Mouse (Mus musculus) spleen, postnatal 14 days (tissue): ENCODE results near the gene Lyar.

Source experiments
- DNase-seq, 2 experiments: peaks; one replicate each; pipeline ENCODE4 v3.0.0; 2021 to 2022; ENCODE audit warnings: low spot score in 2 of 2

Gene Lyar

GRCm38 (mm10) chr5:38255644-38256043 lies 35.4 kb downstream of the Lyar start:
- no peak for DNase-seq

DNA sequence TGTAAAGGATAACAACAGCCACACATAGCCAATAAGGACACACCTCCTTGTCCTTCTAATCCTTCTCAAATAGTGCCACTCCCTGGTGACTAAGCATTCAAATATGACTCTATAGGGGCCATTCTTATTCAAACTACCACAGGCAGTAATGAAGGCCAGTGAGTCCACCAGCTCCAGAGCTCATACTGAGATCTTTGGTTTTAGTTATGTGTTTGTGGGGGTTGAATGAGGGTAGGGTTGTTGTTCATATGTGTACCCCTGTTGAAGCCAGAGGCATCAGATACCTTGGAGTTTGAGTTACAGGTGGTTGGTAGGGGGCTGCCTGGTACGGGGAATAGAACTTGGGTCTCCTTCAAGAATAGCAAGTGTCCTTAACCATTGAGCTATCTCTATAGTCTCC lies 36.3 kb downstream of the Lyar start:
- no peak for DNase-seq

- no peak for DNase-seq
Observed at GRCm38 (mm10) chr5:38258034-38258772, 37.9 kb downstream of the Lyar start.

DNA sequence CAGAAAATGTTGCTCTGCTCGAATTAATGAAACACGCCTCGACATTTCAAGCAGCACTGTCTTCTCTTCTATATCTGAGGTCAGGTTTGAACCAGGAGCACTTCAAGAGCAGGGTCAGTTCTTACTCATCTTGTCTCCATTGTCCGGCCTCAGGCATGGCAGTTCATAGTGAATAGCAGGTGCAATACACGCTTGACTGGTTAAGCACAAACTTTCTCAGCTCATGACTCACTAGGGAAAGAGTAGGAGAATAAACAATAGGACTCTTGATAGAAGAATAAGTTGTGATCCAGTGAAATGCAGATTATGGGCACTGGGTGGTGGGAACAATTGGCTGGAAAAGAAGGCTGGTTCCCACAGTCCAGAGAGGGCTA lies 38.5 kb downstream of the Lyar start:
- no peak for DNase-seq

DNA sequence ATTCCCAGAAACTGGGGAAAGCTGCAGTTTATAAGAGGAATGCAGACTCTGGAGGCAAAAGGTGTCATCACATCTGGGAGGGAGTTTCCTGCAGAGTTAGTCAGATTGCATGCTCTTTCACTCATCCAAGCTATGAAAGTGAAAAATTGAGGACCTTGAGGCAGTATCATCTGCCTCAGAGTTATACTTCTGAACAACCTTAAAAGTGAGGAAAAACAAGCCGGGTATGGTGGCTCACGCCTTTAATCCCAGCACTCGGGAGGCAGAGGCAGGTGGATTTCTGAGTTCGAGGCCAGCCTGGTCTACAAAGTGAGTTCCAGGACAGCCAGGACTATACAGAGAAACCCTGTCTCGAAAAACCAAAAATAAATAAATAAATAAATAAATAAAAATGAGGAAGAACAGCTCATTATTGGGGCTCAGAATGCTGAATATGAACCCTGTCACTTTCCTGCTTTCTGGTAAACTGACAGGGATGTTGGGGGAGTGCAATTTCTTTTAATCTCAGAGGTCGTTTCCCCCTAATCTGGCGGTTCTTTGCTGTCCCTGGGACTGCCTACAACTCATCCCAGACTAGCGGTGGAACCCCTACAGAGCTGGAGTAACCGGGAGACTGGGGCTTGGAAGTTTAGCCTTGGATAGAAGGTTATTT lies 39.3 kb downstream of the Lyar start:
- no peak for DNase-seq

GRCm38 (mm10) chr5:38260107-38260682 lies 39.9 kb downstream of the Lyar start, which contains the start of gene Tmem128:
Gene Tmem128, plus strand, starts transcription at chr5:38260185.
- DNase-seq = peak; percentile 26 to 49

- DNase-seq = no peak
Observed at GRCm38 (mm10) chr5:38270942-38271341, 50.7 kb downstream of the Lyar start.

GRCm38 (mm10) chr5:38273831-38274230 lies 53.6 kb downstream of the Lyar start:
- no peak for DNase-seq

GRCm38 (mm10) chr5:38275771-38276170 lies 55.5 kb downstream of the Lyar start, which contains the start of gene Otop1:
Gene Otop1, plus strand, starts transcription at chr5:38275972.
- DNase-seq = no peak

GRCm38 (mm10) chr5:38276451-38276850 lies 56.2 kb downstream of the Lyar start:
- no peak for DNase-seq

DNA sequence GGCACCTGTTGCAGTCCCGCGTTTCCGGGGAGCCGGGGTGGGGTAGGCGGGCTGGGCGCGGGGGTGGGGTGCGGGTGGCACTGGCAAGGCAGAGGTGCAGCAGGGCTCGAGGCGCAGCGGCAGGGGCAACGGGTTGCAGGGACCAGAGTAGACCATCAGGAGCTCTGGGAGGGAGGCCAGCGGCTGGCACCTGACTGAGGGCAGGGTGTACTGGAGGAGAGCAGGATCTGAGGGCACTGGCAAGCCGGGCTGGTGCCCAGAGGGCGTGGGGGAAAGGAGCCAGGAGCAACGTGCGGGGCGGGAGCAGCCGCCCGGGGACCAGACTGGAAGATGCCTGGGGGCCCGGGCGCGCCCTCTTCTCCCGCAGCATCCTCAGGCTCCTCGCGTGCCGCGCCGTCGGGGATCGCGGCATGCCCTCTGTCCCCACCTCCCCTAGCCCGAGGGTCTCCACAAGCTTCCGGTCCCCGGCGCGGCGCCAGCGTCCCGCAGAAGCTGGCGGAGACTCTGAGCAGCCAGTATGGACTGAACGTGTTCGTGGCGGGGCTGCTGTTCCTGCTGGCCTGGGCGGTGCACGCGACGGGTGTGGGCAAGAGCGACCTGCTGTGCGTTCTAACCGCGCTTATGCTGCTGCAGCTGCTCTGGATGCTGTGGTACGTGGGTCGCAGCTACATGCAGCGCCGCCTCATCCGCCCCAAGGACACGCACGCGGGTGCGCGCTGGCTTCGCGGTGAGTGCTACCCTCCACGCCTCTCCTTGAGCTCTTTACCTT lies 57.0 kb downstream of the Lyar start:
- no peak for DNase-seq

DNA sequence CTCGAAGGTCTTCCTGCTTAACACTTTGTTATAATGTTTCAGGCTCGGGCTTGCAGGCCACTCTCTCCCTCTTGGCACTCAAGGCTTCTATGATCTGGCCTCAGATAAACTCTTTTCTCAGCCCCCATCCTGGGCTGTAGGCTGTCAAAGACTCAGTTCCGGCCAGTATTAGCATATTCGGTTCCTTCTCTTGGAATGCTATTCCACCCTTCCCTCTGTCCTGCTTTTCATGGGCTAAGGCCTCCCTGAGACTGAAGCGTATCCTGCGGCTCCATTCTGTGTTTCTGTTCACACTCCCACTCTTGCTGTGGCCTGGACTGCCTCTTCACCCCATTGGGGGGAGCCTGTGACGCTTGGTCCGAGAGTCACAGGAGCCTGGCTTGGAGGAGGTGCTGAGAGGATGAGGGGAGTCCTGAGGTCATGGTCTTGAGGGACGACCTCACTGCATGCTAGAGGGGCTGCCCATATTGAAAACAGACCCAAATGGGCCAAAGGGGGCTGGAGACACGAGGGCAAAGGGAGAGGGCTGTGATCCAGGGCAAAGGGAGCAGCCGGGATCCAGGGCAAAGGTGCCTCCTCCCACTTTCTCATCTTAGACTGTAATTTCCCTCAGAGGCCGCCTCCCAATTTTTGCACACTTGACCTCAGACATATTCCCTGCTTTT lies 57.8 kb downstream of the Lyar start:
- DNase-seq = no peak

GRCm38 (mm10) chr5:38280075-38280474 lies 59.8 kb downstream of the Lyar start:
- DNase-seq = no peak
